Mouse (Mus musculus): Measurements from ENCODE around the gene Cyfip1. TPM values are rescaled to one million over a fixed set of nuclear protein-coding genes. Genes with fewer than 3 reads are reported as not detected.

Cyfip1 gene
- polyA plus RNA-seq, 1 experiment from 2014 or later, result 89.3 TPM

DNA sequence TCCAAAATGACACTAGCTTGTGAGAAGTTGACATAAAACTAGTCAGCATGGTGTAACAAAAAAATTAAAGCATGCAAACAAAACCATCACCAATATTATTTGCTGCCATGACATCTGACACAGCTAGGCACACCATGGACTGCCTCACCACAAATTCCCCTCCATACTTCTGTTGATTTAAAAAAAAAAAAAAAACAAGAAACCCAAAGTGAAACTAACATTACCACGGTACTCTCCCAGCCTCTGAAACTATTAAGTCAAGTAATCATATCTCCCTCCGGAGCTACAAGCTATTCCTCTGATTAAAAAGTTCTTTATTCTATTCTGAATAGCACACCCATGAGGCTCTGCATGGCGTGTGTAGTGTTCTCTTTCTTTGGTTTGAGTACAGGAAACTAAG lies 115.6 kb downstream of the Cyfip1 start:
- no peak overlapping the region for H3K27ac ChIP-seq (ENCODE audit: low read length)
- no peaks in the 10 kb centered on the region for H3K27me3 ChIP-seq (replicated peaks; ENCODE audit: control insufficient read depth, insufficient read depth, low read length)
- H3K4me1 ChIP-seq (ENCODE audit: control insufficient read depth, insufficient read depth, low read length), result no peaks in the 10 kb centered on the region; the same call in 1 of the 2 replicates
- no peak overlapping the region for H3K4me3 ChIP-seq (ENCODE audit: low read length)
- H3K9me3 ChIP-seq (ENCODE audit: control insufficient read depth, low read length), result peaks cover 4% of the 10 kb centered on the region; the same call in 1 of the 2 replicates
- ATAC-seq, result no peak
- H3K9ac ChIP-seq (ENCODE audit: low read depth, low read length), result no peak overlapping the region
- no peak overlapping the region for H3K4me2 ChIP-seq (ENCODE audit: low read depth, low read length)
- no peaks in the 10 kb centered on the region for H3K36me3 ChIP-seq (ENCODE audit: control insufficient read depth, insufficient read depth, low read length)
- WGBS, result 83% methylated on average over 3 of the region's 3 CpGs

DNA sequence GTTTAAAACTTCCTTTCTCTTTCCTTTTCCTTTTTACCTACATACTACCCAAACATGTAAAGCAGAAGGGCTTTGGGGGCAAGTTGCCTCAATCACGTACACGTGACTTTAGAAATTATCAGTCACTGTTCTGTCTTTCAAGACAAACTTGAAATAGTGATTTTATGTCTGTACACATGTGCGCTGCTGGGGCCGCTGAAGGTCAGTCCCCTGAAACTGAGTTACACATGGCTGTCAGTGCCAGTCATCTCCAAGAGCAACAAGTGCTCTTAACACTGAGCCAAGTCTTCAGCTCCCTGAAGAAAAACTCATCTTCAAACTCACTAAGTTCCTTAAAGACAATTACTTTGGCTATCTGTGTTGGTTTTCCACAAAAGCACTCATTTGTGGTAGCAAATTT lies 116.4 kb downstream of the Cyfip1 start:
- H3K9ac ChIP-seq (ENCODE audit: low read depth, low read length), result no peak overlapping the region
- no peaks in the 10 kb centered on the region for H3K36me3 ChIP-seq (ENCODE audit: control insufficient read depth, insufficient read depth, low read length)
- peaks cover 1% of the 10 kb centered on the region; the same call in 1 of the 2 replicates for H3K4me1 ChIP-seq (ENCODE audit: control insufficient read depth, insufficient read depth, low read length)
- ATAC-seq, result no peak
- H3K4me3 ChIP-seq (ENCODE audit: low read length), result no peak overlapping the region
- no peak overlapping the region for H3K4me2 ChIP-seq (ENCODE audit: low read depth, low read length)
- no peaks in the 10 kb centered on the region for H3K27me3 ChIP-seq (replicated peaks; ENCODE audit: control insufficient read depth, insufficient read depth, low read length)
- no peak overlapping the region for H3K27ac ChIP-seq (ENCODE audit: low read length)
- H3K9me3 ChIP-seq (ENCODE audit: control insufficient read depth, low read length), result peaks cover 4% of the 10 kb centered on the region; the same call in 1 of the 2 replicates
- WGBS, result 94% methylated on average over 4 of the region's 4 CpGs

DNA sequence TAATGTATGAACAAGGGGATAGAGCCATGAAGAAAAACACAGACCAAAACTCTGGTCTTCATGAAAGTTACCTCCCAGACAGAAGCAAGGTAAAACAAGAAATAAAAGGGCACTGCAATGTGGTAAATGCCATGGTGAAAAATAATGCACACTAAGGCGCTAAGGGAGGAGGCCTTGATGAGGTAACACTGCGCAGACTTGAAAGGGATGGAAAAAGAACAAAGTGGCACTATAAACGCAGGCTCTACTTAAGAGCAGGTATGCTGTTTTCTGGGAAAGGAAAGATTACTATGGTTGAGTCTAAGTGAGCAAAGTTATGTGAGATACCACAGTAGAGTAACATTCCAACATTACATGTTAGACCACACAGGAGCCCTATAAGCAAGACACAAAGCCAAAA lies 118.3 kb downstream of the Cyfip1 start:
- no peaks in the 10 kb centered on the region for H3K36me3 ChIP-seq (ENCODE audit: control insufficient read depth, insufficient read depth, low read length)
- WGBS, result 95% methylated on average over 3 of the region's 3 CpGs
- no peak overlapping the region for H3K9ac ChIP-seq (ENCODE audit: low read depth, low read length)
- H3K4me3 ChIP-seq (ENCODE audit: low read length), result no peak overlapping the region
- H3K4me2 ChIP-seq (ENCODE audit: low read depth, low read length), result no peak overlapping the region
- H3K4me1 ChIP-seq (ENCODE audit: control insufficient read depth, insufficient read depth, low read length), result peaks cover 5% of the 10 kb centered on the region; the same call in 1 of the 2 replicates
- no peaks in the 10 kb centered on the region for H3K9me3 ChIP-seq (ENCODE audit: control insufficient read depth, low read length)
- no peak overlapping the region for H3K27ac ChIP-seq (ENCODE audit: low read length)
- no peaks in the 10 kb centered on the region for H3K27me3 ChIP-seq (replicated peaks; ENCODE audit: control insufficient read depth, insufficient read depth, low read length)
- ATAC-seq, result no peak

DNA sequence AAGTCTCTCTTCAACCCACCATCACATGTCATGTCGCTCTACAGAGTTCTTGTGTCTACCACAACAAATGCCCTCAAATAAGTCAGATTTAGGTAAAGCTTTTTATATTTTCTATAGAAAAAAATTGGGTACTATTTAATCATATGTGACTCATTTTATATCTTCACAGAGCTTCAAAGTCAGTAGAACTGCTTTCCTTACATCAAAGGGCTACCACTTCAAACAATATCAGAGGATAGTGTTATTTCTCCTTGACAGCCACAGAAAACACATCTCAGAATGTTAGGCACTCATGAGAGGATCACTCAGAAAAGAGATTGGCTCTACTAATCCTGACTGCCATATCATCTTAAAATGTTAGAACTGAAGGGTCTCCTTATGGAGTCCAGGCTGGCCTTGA lies 119.0 kb downstream of the Cyfip1 start:
- Histone ChIP-seq H3K9ac (ENCODE audit: low read depth, low read length) (no peak overlapping the region), H3K4me1 (ENCODE audit: control insufficient read depth, insufficient read depth, low read length) (peaks cover 5% of the 10 kb centered on the region; the same call in 1 of the 2 replicates), H3K9me3 (ENCODE audit: control insufficient read depth, low read length) (no peaks in the 10 kb centered on the region), H3K4me3 (ENCODE audit: low read length) (no peak overlapping the region), H3K4me2 (ENCODE audit: low read depth, low read length) (peak overlapping the region; percentile 27; the same call in 1 of the 2 replicates), H3K36me3 (ENCODE audit: control insufficient read depth, insufficient read depth, low read length) (no peaks in the 10 kb centered on the region), H3K27ac (ENCODE audit: low read length) (no peak overlapping the region), H3K27me3 (replicated peaks; ENCODE audit: control insufficient read depth, insufficient read depth, low read length) (no peaks in the 10 kb centered on the region)
- 89% methylated on average over 1 of the region's 1 CpGs for WGBS
- no peak for ATAC-seq

DNA sequence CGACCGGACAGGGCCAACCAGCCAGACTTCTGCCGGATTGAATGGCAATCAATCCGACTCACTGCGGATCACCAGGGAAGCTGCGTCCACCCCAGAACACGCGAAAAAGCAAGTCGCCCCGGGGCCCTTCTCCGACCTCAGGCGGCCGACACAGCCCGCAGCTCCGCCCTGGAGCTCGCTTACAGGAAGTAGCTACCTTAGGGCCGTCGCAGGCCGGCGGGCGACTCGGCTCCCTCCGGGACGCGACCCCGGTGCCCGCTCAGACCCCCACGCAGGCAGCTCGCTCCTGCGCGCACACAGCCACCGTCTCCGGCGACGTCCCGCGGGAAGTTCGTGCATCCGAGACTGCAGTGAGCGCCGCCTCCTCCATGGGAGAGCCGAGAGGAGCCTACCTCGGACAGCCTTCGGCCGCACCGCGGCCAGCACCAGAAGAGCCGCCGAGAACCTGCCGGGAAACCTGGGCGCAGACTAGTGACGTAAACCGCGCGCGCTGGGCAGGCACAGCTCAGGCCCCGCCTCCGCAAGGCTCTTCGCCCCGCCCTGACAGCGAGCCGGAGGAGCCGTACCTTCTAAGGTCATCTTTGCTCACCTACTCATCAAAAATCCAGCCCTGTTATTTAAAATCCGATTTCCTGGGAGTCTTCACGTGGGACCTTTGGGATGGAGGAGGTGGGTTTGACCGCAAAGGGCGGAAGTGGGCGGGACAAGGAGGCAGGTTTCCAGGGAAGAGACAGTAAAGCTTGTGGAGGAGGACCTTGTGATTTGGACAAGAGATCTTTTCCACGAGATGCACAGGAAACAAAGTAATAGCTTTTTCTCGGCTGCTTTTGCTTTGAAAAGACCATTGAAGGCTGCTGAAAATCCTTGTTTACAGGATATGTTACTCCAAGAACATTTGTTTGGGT lies 120.7 kb downstream of the Cyfip1 start, which contains the start of gene Nipa2:
TSS of gene Nipa2 (minus strand) at position 473 of the 905 bp plus-strand sequence.
- Histone ChIP-seq H3K4me1 (ENCODE audit: control insufficient read depth, insufficient read depth, low read length) (peaks cover 6% of the 10 kb centered on the region; the same call in 1 of the 2 replicates), H3K9me3 (ENCODE audit: control insufficient read depth, low read length) (no peaks in the 10 kb centered on the region), H3K4me2 (ENCODE audit: low read depth, low read length) (peak within 1 kb of the TSS; percentile 60), H3K9ac (ENCODE audit: low read depth, low read length) (peak within 1 kb of the TSS; percentile 97), H3K27me3 (replicated peaks; ENCODE audit: control insufficient read depth, insufficient read depth, low read length) (no peaks in the 10 kb centered on the region), H3K36me3 (ENCODE audit: control insufficient read depth, insufficient read depth, low read length) (no peaks in the 10 kb centered on the region), H3K4me3 (ENCODE audit: low read length) (peak within 1 kb of the TSS; percentile 96), H3K27ac (ENCODE audit: low read length) (peak within 1 kb of the TSS; percentile 98)
- under 1% methylated on average over 70 of the region's 70 CpGs for WGBS
- ATAC-seq, result peak; percentile 98

DNA sequence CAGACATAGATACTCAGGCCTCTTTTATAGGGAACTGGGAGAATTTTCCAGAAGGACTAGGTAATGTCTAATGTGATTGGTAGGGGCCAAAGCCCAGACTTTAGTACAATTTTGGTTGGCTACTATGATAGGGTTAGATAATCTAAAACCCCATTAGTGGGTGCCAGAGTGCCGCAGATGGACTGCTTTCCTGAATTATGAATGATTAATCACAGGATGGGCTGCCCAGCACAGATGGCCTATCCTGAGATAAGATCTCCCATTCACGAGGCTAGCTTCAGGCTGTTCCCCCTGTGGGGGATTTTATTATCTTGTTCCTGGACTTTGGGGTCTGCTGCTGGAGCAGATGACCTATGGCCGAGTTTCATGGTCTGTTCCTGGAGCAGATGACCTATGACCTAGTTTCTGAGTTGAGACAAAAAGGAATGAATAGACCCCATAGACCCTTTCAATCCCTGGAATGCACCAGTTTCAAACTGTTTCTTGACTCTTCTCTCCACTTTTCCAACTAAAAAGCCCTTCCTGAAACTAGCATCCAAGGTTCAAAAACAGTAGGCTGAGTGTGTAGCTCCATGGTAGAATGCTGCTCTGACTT lies 125.4 kb downstream of the Cyfip1 start:
- ATAC-seq, result no peak
- no peaks in the 10 kb centered on the region for H3K36me3 ChIP-seq (ENCODE audit: control insufficient read depth, insufficient read depth, low read length)
- H3K4me2 ChIP-seq (ENCODE audit: low read depth, low read length), result no peak overlapping the region
- H3K4me3 ChIP-seq (ENCODE audit: low read length), result no peak overlapping the region
- peaks cover 7% of the 10 kb centered on the region; the same call in 1 of the 2 replicates for H3K4me1 ChIP-seq (ENCODE audit: control insufficient read depth, insufficient read depth, low read length)
- no peak overlapping the region for H3K27ac ChIP-seq (ENCODE audit: low read length)
- H3K9ac ChIP-seq (ENCODE audit: low read depth, low read length), result no peak overlapping the region
- no peaks in the 10 kb centered on the region for H3K27me3 ChIP-seq (replicated peaks; ENCODE audit: control insufficient read depth, insufficient read depth, low read length)
- WGBS, result 22% methylated on average over 3 of the region's 3 CpGs
- no peaks in the 10 kb centered on the region for H3K9me3 ChIP-seq (ENCODE audit: control insufficient read depth, low read length)

DNA sequence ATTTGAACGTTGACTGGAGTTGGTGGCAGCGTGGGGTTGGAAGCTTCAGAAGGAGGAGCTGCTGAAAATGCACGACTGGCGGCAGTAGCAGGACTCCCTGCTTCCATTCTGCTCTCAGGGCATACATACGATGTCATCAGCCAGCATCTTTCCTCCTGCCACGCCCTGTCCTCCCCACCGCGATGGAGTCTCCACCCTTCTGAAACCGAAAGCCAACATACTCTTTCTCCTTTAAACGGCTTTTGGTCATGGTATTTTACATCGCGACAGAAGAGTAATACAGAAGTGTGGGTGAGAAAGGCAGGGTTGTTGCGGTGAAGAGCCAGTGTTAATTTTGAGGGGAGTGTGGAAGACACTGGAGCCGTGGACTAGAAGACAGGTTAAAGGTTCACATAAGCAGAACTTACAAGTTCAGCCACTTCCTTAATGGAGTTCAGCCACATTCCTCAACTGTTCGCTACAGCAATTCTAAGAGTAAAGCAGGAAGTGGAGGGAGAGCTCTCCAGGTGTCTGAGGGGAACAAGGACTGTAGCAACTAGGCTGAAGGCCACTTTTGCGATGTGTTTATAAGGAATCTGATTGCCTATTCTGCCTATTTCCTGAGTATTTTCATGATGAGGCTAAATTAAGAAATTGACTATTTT lies 126.8 kb downstream of the Cyfip1 start:
- peak overlapping the region; percentile 54; the same call in 1 of the 2 replicates for H3K27ac ChIP-seq (ENCODE audit: low read length)
- H3K4me2 ChIP-seq (ENCODE audit: low read depth, low read length), result peak overlapping the region; percentile 46
- no peaks in the 10 kb centered on the region for H3K9me3 ChIP-seq (ENCODE audit: control insufficient read depth, low read length)
- ATAC-seq, result peak; percentile 88
- H3K27me3 ChIP-seq (replicated peaks; ENCODE audit: control insufficient read depth, insufficient read depth, low read length), result no peaks in the 10 kb centered on the region
- H3K4me1 ChIP-seq (ENCODE audit: control insufficient read depth, insufficient read depth, low read length), result 0 out of 2 replicates have a peak, but pooled peaks cover 2% of the 10 kb centered on the region
- H3K4me3 ChIP-seq (ENCODE audit: low read length), result peak overlapping the region; percentile 42
- 29% methylated on average over 16 of the region's 16 CpGs for WGBS
- H3K9ac ChIP-seq (ENCODE audit: low read depth, low read length), result peak overlapping the region; percentile 54
- no peaks in the 10 kb centered on the region for H3K36me3 ChIP-seq (ENCODE audit: control insufficient read depth, insufficient read depth, low read length)

DNA sequence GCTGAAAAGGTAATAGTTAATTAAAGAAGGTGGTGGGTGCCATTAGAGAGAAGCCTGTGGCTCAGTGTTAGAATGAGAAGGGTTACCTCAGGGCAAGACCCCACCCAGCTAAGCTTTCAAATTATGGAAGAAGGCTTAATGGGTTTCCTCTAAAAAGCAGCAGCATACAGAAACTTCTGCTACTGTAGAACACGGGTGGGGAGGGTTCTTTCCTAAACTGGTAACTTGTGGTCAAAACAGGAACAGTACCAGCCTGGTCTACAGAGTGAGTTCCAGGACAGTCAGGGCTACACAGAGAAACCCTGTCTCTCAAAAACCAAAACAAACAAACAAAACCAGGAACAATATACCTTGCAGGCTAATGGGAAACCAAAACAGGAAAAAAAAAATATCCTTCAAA lies 127.9 kb downstream of the Cyfip1 start:
- Histone ChIP-seq H3K9me3 (ENCODE audit: control insufficient read depth, low read length) (no peaks in the 10 kb centered on the region), H3K4me3 (ENCODE audit: low read length) (no peak overlapping the region), H3K27ac (ENCODE audit: low read length) (no peak overlapping the region), H3K4me1 (ENCODE audit: control insufficient read depth, insufficient read depth, low read length) (0 out of 2 replicates have a peak, but pooled peaks cover 2% of the 10 kb centered on the region), H3K9ac (ENCODE audit: low read depth, low read length) (no peak overlapping the region), H3K4me2 (ENCODE audit: low read depth, low read length) (no peak overlapping the region), H3K27me3 (replicated peaks; ENCODE audit: control insufficient read depth, insufficient read depth, low read length) (no peaks in the 10 kb centered on the region), H3K36me3 (ENCODE audit: control insufficient read depth, insufficient read depth, low read length) (no peaks in the 10 kb centered on the region)
- ATAC-seq, result no peak
- 86% methylated on average over 1 of the region's 1 CpGs for WGBS

DNA sequence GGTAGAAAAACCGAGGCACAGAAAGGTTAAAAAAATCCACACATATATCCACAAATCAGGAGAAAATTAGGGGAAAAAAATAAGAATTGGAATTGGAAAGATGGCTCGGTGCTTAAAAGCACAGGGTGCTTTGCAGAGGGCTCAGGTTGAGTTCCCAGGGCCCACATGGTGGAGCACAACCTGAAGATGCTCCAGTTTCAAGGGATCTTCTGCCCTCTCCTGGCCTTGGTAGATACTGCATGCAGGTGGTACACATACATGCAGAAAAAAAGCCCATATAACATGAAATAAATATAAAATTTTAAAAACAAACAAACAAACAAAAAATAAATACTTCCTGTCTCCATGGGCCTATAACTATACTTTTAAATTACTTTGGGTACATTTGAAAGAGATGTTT lies 132.9 kb downstream of the Cyfip1 start:
- no peak for ATAC-seq
- H3K9ac ChIP-seq (ENCODE audit: low read depth, low read length), result no peak overlapping the region
- H3K36me3 ChIP-seq (ENCODE audit: control insufficient read depth, insufficient read depth, low read length), result no peaks in the 10 kb centered on the region
- 94% methylated on average over 2 of the region's 2 CpGs for WGBS
- no peaks in the 10 kb centered on the region for H3K4me1 ChIP-seq (ENCODE audit: control insufficient read depth, insufficient read depth, low read length)
- H3K4me2 ChIP-seq (ENCODE audit: low read depth, low read length), result no peak overlapping the region
- no peaks in the 10 kb centered on the region for H3K27me3 ChIP-seq (replicated peaks; ENCODE audit: control insufficient read depth, insufficient read depth, low read length)
- no peaks in the 10 kb centered on the region for H3K9me3 ChIP-seq (ENCODE audit: control insufficient read depth, low read length)
- no peak overlapping the region for H3K27ac ChIP-seq (ENCODE audit: low read length)
- H3K4me3 ChIP-seq (ENCODE audit: low read length), result no peak overlapping the region
